Mouse (Mus musculus): ENCODE measurements at regions not wholly inside any gene's neighbourhood (a gene's known extent, or its start where the extent isn't known, plus 50 kb on each side); places are given as distances from the start of the nearest gene placed in this dataset.
A peak's percentile ranks its signal among the peaks of the same experiment; 100 is the strongest.
"Not testable (repeated sequence)": the region's sequence is repeated elsewhere in the genome, so short reads cannot be mapped to it uniquely, and the experiment has no call there.

DNA sequence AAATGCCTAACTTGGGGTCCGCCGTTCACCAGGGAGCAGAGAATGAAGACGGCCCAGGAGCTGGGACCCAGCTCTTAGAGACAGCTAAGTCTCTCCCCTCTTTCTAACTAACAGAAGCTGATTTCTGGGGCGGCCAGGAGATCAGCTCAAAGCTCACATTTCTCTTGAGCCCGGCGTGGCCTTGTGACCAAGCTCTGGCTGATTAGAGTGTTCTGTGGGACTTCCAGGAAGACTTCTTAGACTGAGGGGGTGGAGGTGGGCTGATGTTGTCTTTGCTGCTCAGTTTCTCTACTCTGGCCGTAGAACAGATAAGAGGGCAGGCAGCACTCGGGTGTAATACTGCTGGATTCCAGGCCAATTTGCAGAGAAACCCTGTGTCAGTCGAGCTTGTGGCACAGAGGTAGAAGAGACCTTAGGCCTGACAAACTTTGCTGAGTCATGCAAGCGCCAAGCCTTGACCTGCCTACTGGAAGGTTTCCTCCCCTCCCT is 96.5 kb upstream of the Map3k1 start:
- no peak for DNase-seq (ENCODE audit: low spot score in 2 of 2)

DNA sequence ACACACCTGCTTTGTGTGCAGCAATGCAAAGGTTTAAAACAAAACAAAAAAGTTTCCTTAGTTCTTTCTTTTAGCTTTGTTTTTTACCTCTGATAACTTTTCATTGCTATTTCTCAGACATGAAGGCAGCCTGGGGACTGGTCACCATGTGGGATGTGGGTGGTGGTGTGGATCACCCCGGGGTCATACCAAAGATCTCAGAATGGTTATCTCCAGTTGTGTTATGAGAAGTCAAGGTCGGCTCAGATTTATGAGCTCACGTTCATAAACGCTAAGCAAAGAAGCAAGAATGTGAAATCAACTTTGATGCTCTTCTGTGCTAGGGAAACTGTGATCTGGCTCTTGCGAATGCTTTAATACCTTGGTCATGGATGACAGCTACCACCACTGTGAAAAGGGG is 102.3 kb upstream of the Map3k1 start:
- DNase-seq (ENCODE audit: low spot score in 2 of 2): no peak

DNA sequence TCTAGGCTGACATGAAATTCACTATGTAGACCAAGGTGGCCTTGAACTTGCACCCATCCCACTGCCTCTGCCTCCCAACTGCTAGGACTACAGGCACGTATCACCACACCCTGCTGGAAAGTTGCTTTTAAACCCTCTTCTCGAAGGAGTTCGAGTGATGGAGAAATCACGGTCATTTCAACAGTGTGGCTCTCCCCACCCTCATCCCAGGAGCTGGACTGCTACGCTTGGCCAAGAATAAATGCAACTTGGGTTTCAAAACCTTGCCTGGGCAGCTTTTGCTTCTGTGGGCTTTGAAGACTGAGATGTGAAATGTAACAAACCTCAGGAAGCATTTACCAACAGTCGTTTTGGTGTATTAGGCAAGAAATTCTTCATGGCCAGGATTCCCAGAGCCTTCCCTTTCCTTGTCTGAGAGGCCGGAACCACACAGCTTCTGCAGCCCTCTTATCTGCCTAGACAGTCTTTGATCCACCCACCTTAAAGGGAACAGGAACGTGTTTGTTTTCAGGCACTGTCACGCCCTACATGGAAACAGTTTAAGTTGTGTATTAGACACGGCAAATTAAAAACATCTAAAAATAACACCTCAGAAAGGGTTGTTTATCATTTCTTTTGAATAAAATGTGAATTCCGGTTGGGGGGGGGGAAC is 103.0 kb upstream of the Map3k1 start:
- no peak for DNase-seq (ENCODE audit: low spot score in 2 of 2)

DNA sequence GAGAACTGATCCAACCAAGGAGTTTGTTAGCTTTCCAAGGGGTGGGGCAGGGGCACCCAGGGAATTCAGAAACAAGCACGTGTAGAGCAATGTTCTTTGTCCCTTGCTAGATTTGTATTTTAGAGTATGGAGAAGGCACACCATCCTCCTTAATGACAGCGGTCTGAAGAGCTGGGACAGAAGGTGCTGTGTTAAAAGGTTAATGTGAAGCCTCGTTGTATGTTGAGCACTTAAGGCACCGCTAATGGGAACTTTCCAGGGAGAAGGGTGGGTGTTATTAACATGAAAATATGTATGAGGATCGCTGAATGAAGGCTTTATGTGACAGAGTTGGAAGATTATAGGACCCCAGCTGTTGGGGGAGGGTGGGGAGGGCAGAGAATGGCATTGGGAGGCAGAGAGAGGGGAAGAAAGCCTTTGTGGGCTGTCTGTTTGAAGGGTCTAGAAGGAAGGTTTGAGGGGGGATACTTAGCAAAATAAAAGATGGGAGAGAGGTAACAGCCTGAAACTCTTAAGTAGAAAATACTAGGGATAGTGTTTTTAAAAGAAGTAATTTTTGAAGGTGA is 105.6 kb upstream of the Map3k1 start:
- no peak for DNase-seq (ENCODE audit: low spot score in 2 of 2)

GRCm38 (mm10) chr13:111919417-111919816 is 110.6 kb upstream of the Map3k1 start:
- not testable (repeated sequence) for DNase-seq (ENCODE audit: low spot score in 2 of 2)

- no peak for DNase-seq (ENCODE audit: low spot score in 2 of 2)
Observed at GRCm38 (mm10) chr13:111920534-111920933, 111.7 kb upstream of the Map3k1 start.

GRCm38 (mm10) chr13:111921142-111922035 is 112.6 kb upstream of the Map3k1 start:
- DNase-seq (ENCODE audit: low spot score in 2 of 2): no peak

DNA sequence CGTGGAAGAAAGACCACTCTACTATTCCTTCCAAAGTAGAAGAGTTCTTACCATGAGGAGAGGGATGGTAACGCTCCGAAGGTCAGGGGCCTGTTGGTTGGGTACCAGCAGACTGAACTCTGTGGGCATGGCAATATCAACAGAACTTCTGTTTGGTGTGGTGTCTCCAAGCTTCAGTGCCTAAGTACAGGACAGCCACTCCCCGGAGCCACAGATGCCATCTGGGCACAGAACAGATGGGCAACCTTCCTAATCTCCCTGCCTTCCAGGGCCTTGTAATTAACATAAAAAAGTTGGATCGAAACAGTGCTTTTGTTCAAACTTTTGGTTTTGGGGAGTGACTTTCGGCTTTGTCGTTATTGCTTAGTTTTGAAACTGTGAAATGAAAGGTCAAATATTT is 116.6 kb upstream of the Map3k1 start:
- DNase-seq (ENCODE audit: low spot score in 2 of 2): no peak

DNA sequence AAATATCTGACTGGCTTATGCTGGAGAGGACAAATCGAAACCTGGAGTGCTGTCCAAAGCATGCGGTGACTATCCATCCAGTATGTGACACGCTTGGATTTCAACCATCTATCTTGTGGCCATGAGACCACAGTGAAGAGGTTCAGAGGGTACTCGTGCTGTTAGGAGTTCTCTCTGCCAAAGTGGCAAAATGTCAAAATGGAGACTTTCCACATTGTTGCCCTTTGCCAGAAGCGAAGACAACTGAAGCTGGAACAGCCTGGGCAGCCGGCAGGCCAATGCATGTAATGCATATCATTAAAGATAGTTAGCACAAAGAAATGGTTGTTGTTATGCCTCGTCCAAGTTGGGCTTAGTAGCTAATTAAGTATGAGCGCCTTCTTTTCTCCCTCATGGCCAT is 118.0 kb upstream of the Map3k1 start:
- DNase-seq (ENCODE audit: low spot score in 2 of 2): no peak

DNA sequence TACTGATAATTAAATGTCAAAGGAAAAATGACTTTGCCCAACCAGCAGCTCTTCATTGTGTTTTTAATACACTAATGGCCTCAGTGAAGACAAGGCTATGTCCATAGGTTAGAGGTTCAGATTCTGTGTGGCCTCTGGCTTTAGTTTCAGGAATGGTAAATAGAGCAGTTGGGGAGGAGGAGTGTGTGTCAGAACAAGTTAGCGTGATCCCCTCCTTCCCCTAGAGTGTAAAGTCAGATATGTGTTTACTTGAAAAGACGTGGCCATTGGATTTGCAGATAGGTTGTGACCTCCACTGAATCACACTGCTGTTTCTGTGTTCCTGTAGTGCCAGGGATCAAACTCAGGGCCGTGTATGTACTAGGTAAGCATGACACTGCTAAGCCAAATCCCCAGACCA is 118.7 kb upstream of the Map3k1 start:
- no peak for DNase-seq (ENCODE audit: low spot score in 2 of 2)

DNA sequence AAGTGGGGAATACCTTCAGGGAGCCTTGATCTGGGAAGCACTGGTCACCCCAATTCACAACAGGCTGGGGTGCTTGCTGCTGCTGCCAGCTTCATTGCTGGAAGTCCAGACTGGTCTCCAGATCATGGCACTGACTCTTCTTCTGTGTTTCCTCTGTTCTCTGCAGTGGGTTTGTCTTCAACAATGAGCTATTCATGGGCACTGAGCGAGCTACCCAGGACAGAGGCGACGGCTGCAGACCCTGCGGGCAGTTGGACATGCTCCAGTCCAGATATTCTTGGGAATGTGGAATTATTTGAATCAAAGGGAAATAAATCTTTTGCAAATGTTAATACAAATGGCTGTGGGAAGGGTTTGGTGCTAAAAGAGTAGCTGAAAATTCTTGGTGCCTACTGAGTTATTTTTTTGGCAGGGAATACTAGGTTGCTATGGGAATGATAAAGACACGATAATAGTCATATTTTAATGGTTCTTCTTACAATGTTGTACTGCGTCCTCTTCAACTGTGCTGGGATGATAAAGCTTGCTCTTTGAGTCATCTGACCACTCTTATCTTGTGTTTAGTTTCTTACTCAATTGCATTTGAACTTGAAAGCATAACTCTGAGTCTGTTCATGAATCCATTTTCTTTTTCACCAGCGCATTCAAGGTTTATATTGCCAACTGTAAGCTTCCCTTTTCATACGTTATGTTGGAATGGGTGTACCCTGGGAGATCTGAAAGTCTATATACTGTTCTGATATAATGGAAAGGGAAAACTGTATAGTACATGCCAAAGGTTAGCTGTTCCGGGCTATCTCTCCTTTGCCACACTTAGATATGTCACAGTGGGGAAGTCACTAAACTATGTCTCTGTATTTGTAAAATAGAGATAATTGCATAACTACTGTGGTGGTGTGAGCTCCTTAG is 120.1 kb upstream of the Map3k1 start:
- no peak for DNase-seq (ENCODE audit: low spot score in 2 of 2)

GRCm38 (mm10) chr13:111929908-111930307 is 121.1 kb upstream of the Map3k1 start:
- DNase-seq (ENCODE audit: low spot score in 2 of 2): no peak

- no peak for DNase-seq (ENCODE audit: low spot score in 2 of 2)
Observed at GRCm38 (mm10) chr13:111932464-111932863, 123.7 kb upstream of the Map3k1 start.

DNA sequence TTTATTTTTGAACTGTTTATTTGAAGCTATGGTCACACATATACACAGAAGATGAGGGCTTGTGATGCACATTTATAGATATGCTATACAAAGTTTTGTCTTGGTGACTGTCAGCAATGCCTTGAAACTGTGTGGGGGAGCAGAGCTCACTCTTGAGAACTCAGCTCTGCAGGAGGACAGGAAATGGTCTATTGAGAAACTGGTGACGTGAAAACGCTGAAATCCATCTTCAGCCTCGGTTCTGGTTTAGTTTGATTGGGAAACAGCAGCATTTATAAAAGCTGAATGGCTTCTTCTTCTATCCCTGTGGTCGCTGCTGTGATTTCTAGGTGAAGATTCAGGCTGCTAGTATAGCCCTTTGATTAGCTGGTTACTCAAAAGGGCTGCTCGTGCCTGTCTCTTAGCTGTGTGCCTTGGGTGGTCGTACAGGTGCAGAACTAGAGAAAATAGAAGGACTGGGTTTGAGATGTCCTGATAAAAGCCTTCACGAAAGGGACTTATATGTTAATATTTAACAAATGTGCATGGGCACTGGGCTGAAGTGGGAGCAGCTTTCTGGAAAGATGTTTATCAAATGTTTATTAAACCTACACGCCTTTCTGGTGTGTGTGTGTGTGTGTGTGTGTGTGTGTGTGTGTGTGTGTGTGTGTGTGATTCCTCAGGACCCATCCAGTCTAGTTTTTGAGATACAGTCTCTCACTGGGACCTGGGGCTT is 124.9 kb upstream of the Map3k1 start:
- no peak for DNase-seq (ENCODE audit: low spot score in 2 of 2)

DNA sequence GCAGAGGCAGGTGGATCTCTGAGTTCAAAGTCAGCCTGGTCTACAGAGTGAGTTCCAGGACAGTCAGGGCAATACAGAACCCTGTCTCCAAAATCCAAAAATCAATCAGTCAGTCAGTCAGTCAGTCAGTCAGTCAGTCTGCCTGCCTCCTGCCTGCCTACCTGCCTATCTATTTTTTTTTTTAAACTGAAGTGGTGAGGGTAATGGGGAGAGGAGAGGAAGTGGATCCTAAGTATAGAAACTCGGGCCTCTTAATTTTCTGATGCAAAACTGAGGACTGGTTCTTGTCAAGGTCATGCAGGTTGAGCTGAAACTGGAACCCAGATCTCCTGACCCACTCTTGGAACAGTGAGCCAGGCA is 126.9 kb upstream of the Map3k1 start:
- DNase-seq (ENCODE audit: low spot score in 2 of 2): no peak

DNA sequence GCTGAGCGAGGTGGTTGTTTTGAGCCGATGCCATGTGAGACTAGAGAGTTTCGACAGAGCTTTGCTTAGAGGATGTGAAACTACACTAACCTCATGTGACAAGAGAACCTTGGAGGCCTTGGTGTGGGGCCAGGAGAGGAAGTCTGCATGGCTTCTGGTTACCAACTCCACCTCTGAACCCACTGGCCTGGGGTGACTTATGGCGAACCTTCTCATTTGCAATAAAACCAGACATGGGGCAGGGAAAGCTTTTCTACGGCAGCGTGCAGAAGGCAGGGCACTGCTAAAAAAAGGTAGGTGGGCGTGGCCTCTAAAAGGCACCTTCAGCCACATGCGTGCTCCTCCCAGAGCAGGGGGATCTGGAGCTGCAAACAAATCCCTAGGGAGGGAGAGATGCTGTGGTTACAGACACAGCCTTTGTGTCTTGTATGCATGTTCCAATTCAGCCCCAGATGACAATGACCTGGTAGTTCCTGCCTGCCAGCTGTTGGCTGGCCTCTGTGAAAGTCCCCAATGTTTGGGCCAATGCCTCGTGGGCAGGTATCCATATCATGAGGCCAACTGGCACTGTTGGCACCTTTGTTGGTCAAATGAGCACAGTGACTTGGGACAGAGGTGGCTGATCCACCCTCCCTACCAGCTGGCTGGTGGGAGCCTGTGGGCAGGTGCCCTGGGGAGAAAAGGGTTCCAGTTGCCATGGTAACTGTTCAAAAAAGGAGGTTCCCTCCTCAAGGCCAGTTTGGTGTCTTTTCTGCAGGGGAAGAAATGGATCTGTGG is 127.5 kb upstream of the Map3k1 start:
- peak; percentile 31 to 45 for DNase-seq (ENCODE audit: low spot score in 2 of 2)

- DNase-seq (ENCODE audit: low spot score in 2 of 2): no peak
Observed at GRCm38 (mm10) chr13:111936983-111937382, 128.2 kb upstream of the Map3k1 start.

DNA sequence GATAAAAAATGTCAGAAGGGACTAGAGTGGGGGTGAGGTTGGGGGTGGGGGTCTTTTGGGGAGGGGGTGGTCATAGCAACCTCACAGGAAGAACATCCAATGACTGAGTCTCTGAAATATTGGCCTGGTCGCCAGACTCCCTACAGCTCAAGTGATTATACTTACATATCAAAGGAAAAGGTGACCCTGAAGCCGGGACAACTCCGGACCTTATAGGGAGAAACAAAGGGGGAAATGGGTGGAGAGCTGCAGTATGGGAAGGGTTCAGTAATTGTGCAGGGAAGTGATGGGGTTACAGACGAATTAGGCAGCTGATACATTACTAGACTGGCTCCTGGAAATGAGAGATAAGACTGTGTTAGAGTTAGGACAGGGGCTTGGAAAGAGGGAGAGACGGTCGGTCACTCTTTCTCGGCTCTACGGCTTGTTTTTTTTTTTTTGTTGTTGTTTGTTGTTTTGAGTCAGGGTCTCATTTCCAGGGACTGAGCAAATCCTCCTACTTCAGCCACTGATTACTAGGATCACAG is 130.2 kb upstream of the Map3k1 start:
- DNase-seq (ENCODE audit: low spot score in 2 of 2): no peak

DNA sequence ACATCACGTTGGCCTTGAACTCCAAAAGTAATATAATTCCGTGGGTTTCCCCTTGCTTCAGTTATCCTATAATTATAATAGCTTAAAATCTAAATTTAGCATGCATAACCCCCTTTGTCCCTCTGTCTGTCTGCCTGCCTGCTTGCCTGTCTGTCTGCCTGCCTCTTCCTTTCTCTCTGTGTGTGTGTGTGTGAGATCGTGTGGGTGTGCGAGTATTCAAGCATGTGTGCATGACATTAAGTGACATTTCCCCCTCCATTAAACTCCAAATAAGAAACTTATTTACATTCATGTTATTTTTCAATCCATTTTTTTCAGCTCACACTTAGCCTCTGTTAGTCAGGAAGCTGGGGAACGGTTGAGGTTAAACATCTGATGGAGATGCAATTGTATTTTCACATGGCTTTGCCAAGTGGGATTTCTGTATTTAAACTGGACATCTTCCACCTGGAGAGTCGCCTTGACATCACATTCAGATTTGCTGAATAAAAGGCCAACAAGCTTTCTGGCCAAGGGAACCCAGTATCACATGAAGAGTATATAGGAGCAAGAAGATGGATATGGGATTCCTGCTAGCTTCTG is 130.8 kb upstream of the Map3k1 start:
- no peak for DNase-seq (ENCODE audit: low spot score in 2 of 2)

GRCm38 (mm10) chr13:111940275-111940674 is 131.5 kb upstream of the Map3k1 start:
- no peak for DNase-seq (ENCODE audit: low spot score in 2 of 2)

Measured in frontal cortex, postnatal 10 days (tissue).